Mouse (Mus musculus) limb, embryonic 14.5 days (tissue): Measurements from ENCODE around the gene Gm47959. TPM values are rescaled to one million over a fixed set of nuclear protein-coding genes. Genes with fewer than 3 reads are reported as not detected.

Experiments
- ATAC-seq: fragments of 200-750 bp; cut with Nextera tagmentation; 2 replicates; pipeline ENCODE4 v1.8.0; 2017; ENCODE audit warnings: low read depth, moderate number of reproducible peaks, moderate TSS enrichment; ENCODE audit not compliant: low FRiP score
- DNase-seq: peaks from one replicate; pipeline ENCODE4 v3.0.0-alpha.2; 2015; ENCODE audit warnings: low spot score
- H3K27ac ChIP-seq: fragments of 300-500 bp; sonication (generic); replicated peaks from 2 replicates; pipeline ENCODE4 v1.5.1; 2014; ENCODE audit warnings: low read depth, mild to moderate bottlenecking, low read length, moderate library complexity, mixed read lengths
- H3K27me3 ChIP-seq: fragments of 300-500 bp; sonication (generic); 2 replicates; pipeline ENCODE4 v1.6.1; 2014; ENCODE audit warnings: low read length, mixed read lengths; ENCODE audit not compliant: control insufficient read depth, insufficient read depth
- H3K36me3 ChIP-seq: fragments of 300-500 bp; sonication (generic); 2 replicates; pipeline ENCODE4 v1.6.1; 2014; ENCODE audit warnings: mild to moderate bottlenecking, low read length, moderate library complexity, mixed read lengths; ENCODE audit not compliant: control insufficient read depth, insufficient read depth
- H3K4me1 ChIP-seq: fragments of 300-500 bp; sonication (generic); 2 replicates; pipeline ENCODE4 v1.6.1; 2014; ENCODE audit warnings: antibody characterized with exemption, low read length, mixed read lengths; ENCODE audit not compliant: control insufficient read depth, insufficient read depth
- H3K4me2 ChIP-seq: fragments of 300-500 bp; sonication (generic); replicated peaks from 2 replicates; pipeline ENCODE4 v1.6.1; 2014; ENCODE audit warnings: low read depth, mild to moderate bottlenecking, low read length, moderate library complexity; ENCODE audit not compliant: severe bottlenecking
- H3K4me3 ChIP-seq: fragments of 300-500 bp; sonication (generic); replicated peaks from 2 replicates; pipeline ENCODE4 v1.5.1; 2014; ENCODE audit warnings: low read length
- H3K9ac ChIP-seq: fragments of 300-500 bp; sonication (generic); 2 replicates; pipeline ENCODE4 v1.6.1; 2014; ENCODE audit warnings: mild to moderate bottlenecking, low read depth, low read length, moderate library complexity; ENCODE audit not compliant: severe bottlenecking
- H3K9me3 ChIP-seq: fragments of 300-500 bp; sonication (generic); 2 replicates; pipeline ENCODE4 v1.6.1; 2016; ENCODE audit warnings: low read length; ENCODE audit not compliant: control insufficient read depth
- POLR2A ChIP-seq: fragments of 200-500 bp; IDR thresholded peaks from 2 replicates; pipeline ENCODE4 v1.8.0; 2012; ENCODE audit warnings: inconsistent platforms, mild to moderate bottlenecking, moderate library complexity, borderline replicate concordance; ENCODE audit not compliant: insufficient read depth, insufficient read length; ENCODE audit errors: extremely low read depth
- WGBS: fragments of 180-500 bp; shearing (Covaris S2); extraction: QIAGEN DNeasy Blood & Tissue Kit; methylation state at CpG from one replicate; pipeline ENCODE4 v1.1.7; 2014; 5-methylcytosine and 5-hydroxymethylcytosine counted together
- polyA plus RNA-seq, 2 experiments: library from polyadenylated mRNA; depleted of rRNA in 1 of 2; stranded (reverse) in 1 of 2; unstranded in 1 of 2; fragments of >200 nt; fragmentation: Nextera tagmentation in 1 of 2; extraction: Ambion mirVana in 1 of 2; gene quantifications; 2 replicates each; pipeline versions ENCODE4 v1.2.1 to v1.2.3; 2012 to 2014

The Gm47959 gene
- polyA plus RNA-seq, 2 experiments = not detected

- H3K4me2 ChIP-seq = no peak overlapping the region
- no peaks in the 10 kb centered on the region for H3K36me3 ChIP-seq
- ATAC-seq (no peak), DNase-seq (no peak)
- no peak overlapping the region for H3K27ac ChIP-seq
- no peak for TF ChIP-seq POLR2A
- H3K4me3 ChIP-seq = no peak overlapping the region
- no peaks in the 10 kb centered on the region for H3K27me3 ChIP-seq
- H3K4me1 ChIP-seq = 0 out of 2 replicates have a peak, but pooled peaks cover 4% of the 10 kb centered on the region
- H3K9ac ChIP-seq = no peak overlapping the region
- H3K9me3 ChIP-seq = no peaks in the 10 kb centered on the region
- WGBS = 50% methylated on average over 4 of the region's 4 CpGs
Measured at GRCm38 (mm10) chr1:82991062-82991461, 9.3 kb upstream of the Gm47959 start.

- Histone ChIP-seq H3K9ac (no peak overlapping the region), H3K27me3 (no peaks in the 10 kb centered on the region), H3K4me3 (no peak overlapping the region), H3K27ac (no peak overlapping the region), H3K36me3 (no peaks in the 10 kb centered on the region), H3K4me1 (0 out of 2 replicates have a peak, but pooled peaks cover 4% of the 10 kb centered on the region), H3K4me2 (no peak overlapping the region), H3K9me3 (no peaks in the 10 kb centered on the region)
- TF ChIP-seq POLR2A = no peak
- 75% methylated on average over 3 of the region's 3 CpGs for WGBS
- ATAC-seq (no peak), DNase-seq (no peak)
Measured at GRCm38 (mm10) chr1:82991596-82991995, 8.8 kb upstream of the Gm47959 start.

DNA sequence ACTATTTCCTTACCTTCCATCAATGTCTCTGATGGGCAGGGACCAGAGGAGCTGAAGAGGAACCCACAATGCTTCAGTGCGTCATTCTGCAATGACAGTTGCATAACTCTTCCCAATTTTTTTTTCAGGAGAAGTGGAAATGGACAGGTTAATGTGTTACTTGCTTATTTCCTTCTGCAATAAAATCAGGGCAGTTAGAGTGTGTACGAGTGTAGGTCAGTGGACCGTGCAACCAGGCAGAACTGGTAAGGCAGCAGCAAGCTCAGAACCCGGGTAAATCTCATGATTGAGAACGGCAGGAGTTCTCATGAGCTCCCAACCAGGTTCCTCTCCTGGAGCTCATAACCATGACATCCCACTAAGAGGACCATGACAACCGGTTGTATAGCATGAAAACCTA, 8.3 kb upstream of the Gm47959 start:
- no peak for ATAC-seq
- Histone ChIP-seq H3K4me1 (0 out of 2 replicates have a peak, but pooled peaks cover 4% of the 10 kb centered on the region), H3K36me3 (no peaks in the 10 kb centered on the region), H3K27ac (no peak overlapping the region), H3K4me2 (no peak overlapping the region), H3K9me3 (no peaks in the 10 kb centered on the region), H3K9ac (no peak overlapping the region), H3K4me3 (no peak overlapping the region), H3K27me3 (no peaks in the 10 kb centered on the region)
- 84% methylated on average over 6 of the region's 6 CpGs for WGBS
- TF ChIP-seq POLR2A = no peak
- DNase-seq = no peak

- 0 out of 2 replicates have a peak, but pooled peaks cover 4% of the 10 kb centered on the region for H3K4me1 ChIP-seq
- H3K36me3 ChIP-seq = no peaks in the 10 kb centered on the region
- WGBS = 89% methylated on average over 3 of the region's 3 CpGs
- no peak overlapping the region for H3K4me3 ChIP-seq
- H3K4me2 ChIP-seq = no peak overlapping the region
- ATAC-seq (no peak), DNase-seq (no peak)
- no peak for TF ChIP-seq POLR2A
- H3K9me3 ChIP-seq = no peaks in the 10 kb centered on the region
- H3K27ac ChIP-seq = no peak overlapping the region
- H3K9ac ChIP-seq = no peak overlapping the region
- no peaks in the 10 kb centered on the region for H3K27me3 ChIP-seq
Measured at GRCm38 (mm10) chr1:82993947-82994346, 6.4 kb upstream of the Gm47959 start.

GRCm38 (mm10) chr1:83006218-83007179, 6.2 kb downstream of the Gm47959 start:
- Histone ChIP-seq H3K36me3 (no peaks in the 10 kb centered on the region), H3K4me2 (no peak overlapping the region), H3K4me1 (no peaks in the 10 kb centered on the region), H3K9ac (no peak overlapping the region), H3K27ac (no peak overlapping the region), H3K4me3 (no peak overlapping the region), H3K9me3 (no peaks in the 10 kb centered on the region), H3K27me3 (no peaks in the 10 kb centered on the region)
- DNase-seq = no peak
- TF ChIP-seq POLR2A = no peak
- WGBS = 73% methylated on average over 8 of the region's 8 CpGs
- ATAC-seq = no peak
